Mouse (Mus musculus) myocyte (in vitro differentiated cells): ENCODE data around the gene Bcar3. TPM values are rescaled to one million over a fixed set of nuclear protein-coding genes. Genes with fewer than 3 reads are reported as not detected.
A peak's percentile ranks its signal among the peaks of the same experiment; 100 is the strongest.

Experiments used
- H3K27me3 ChIP-seq: one replicate; pipeline ENCODE4 v1.6.1; 2011; ENCODE audit not compliant: control insufficient read depth, insufficient read depth, insufficient read length
- H3K36me3 ChIP-seq: one replicate; pipeline ENCODE4 v1.6.1; 2011; ENCODE audit not compliant: control insufficient read depth, insufficient read depth
- H3K4me2 ChIP-seq: one replicate; pipeline ENCODE4 v1.6.1; 2011; ENCODE audit warnings: low read depth, control low read depth
- H3K4me3 ChIP-seq: one replicate; pipeline ENCODE4 v1.5.1; 2011; ENCODE audit warnings: mild to moderate bottlenecking, control low read depth, moderate library complexity
- H3K79me2 ChIP-seq: one replicate; pipeline ENCODE4 v1.6.1; 2011; ENCODE audit not compliant: control insufficient read depth, insufficient read depth
- H3ac ChIP-seq: one replicate; pipeline ENCODE4 v1.6.1; 2011; ENCODE audit not compliant: control insufficient read depth, insufficient read length
- CEBPB ChIP-seq: IDR thresholded peaks from 2 replicates; pipeline ENCODE4 v1.6.1; 2011; ENCODE audit warnings: mild to moderate bottlenecking, moderate library complexity; ENCODE audit not compliant: poor library complexity, insufficient read depth, severe bottlenecking
- E2F4 ChIP-seq: IDR thresholded peaks from one replicate; pipeline ENCODE4 v1.6.1; 2011; ENCODE audit warnings: mild to moderate bottlenecking, control low read depth, moderate library complexity; ENCODE audit not compliant: insufficient read depth
- MAX ChIP-seq: IDR thresholded peaks from one replicate; pipeline ENCODE4 v1.6.1; 2011; ENCODE audit warnings: low read depth, mild to moderate bottlenecking, control low read depth
- MYOD1 ChIP-seq, 3 experiments: IDR thresholded peaks; one replicate each; pipeline ENCODE4 v1.6.1; 2011; ENCODE audit warnings: control low read depth in 2 of 3, low read depth in 2 of 3, mild to moderate bottlenecking in 2 of 3, moderate library complexity in 1 of 3; ENCODE audit not compliant: insufficient read length in 2 of 3, control insufficient read depth in 1 of 3
- MYOG ChIP-seq, 3 experiments: IDR thresholded peaks; one replicate each; pipeline ENCODE4 v1.6.1; 2011; ENCODE audit warnings: control low read depth in 2 of 3, low read depth in 2 of 3, mild to moderate bottlenecking in 2 of 3; ENCODE audit not compliant: insufficient read length in 2 of 3, control insufficient read depth in 1 of 3, insufficient read depth in 1 of 3
- POLR2A ChIP-seq: IDR thresholded peaks from one replicate; pipeline ENCODE4 v1.6.1; 2011; ENCODE audit warnings: low read depth, mild to moderate bottlenecking, control low read depth, moderate library complexity; ENCODE audit not compliant: insufficient read length
- POLR2AphosphoS2 ChIP-seq: IDR thresholded peaks from one replicate; pipeline ENCODE4 v1.6.1; 2011; ENCODE audit warnings: low read depth, control low read depth; ENCODE audit not compliant: insufficient read length
- REST ChIP-seq: IDR thresholded peaks from one replicate; pipeline ENCODE4 v1.6.1; 2011; ENCODE audit warnings: mild to moderate bottlenecking, control low read depth, moderate library complexity; ENCODE audit not compliant: insufficient read depth, insufficient read length
- SRF ChIP-seq: IDR thresholded peaks from one replicate; pipeline ENCODE4 v1.6.1; 2011; ENCODE audit warnings: low read depth; ENCODE audit not compliant: control insufficient read depth, insufficient read length
- TCF12 ChIP-seq: IDR thresholded peaks from one replicate; pipeline ENCODE4 v1.6.1; 2011; ENCODE audit warnings: mild to moderate bottlenecking, control low read depth; ENCODE audit not compliant: poor library complexity, insufficient read depth, severe bottlenecking
- TCF3 ChIP-seq: IDR thresholded peaks from one replicate; pipeline ENCODE4 v1.6.1; 2011; ENCODE audit warnings: low read depth, control low read depth; ENCODE audit not compliant: insufficient read length
- USF1 ChIP-seq: IDR thresholded peaks from one replicate; pipeline ENCODE4 v1.6.1; 2011; ENCODE audit warnings: low read depth, mild to moderate bottlenecking, control low read depth, moderate library complexity
- polyA plus RNA-seq: library from polyadenylated mRNA; unstranded; fragments of >200 nt; fragmentation: generic; extraction: Trizol; gene quantifications from one replicate; pipeline ENCODE4 v1.2.1, GENCODE M21; 2012; ENCODE audit warnings: missing spikeins

Gene Bcar3
- 21.4 TPM for polyA plus RNA-seq

GRCm38 (mm10) chr3:122293954-122294850 lies at the start of gene Bcar3:
Gene Bcar3 (plus strand): TSS chr3:122294136.
- Histone ChIP-seq H3K79me2 (no peaks in the 10 kb centered on the region), H3K4me2 (peak within 1 kb of the TSS; percentile 95), H3K27me3 (no peaks in the 10 kb centered on the region), H3ac (peak within 1 kb of the TSS; percentile 88), H3K36me3 (no peaks in the 10 kb centered on the region), H3K4me3 (peak within 1 kb of the TSS; percentile 55)
- no peak for TF ChIP-seq SRF
- TF ChIP-seq TCF3: no peak
- TF ChIP-seq MYOG (IDR thresholded peaks at IDR 0.05; ENCODE audit: control insufficient read depth in 1 of 3, insufficient read depth in 1 of 3, insufficient read length in 2 of 3, low read depth in 2 of 3): no peak
- TF ChIP-seq USF1: no peak
- no peak for TF ChIP-seq POLR2A
- TF ChIP-seq REST: no peak
- TF ChIP-seq MYOD1 (IDR thresholded peaks at IDR 0.05; ENCODE audit: control insufficient read depth in 1 of 3, insufficient read length in 2 of 3, low read depth in 2 of 3): no peak
- TF ChIP-seq TCF12: no peak
- no peak for TF ChIP-seq E2F4
- no peak for TF ChIP-seq POLR2AphosphoS2
- no peak for TF ChIP-seq CEBPB
- no peak for TF ChIP-seq MAX

GRCm38 (mm10) chr3:122244759-122245158 lies 49.2 kb upstream of the Bcar3 start:
- H3K27me3 ChIP-seq: peaks cover 9% of the 10 kb centered on the region
- no peak overlapping the region for H3ac ChIP-seq
- no peaks in the 10 kb centered on the region for H3K36me3 ChIP-seq
- H3K4me2 ChIP-seq: peak overlapping the region; percentile 71
- peaks cover 32% of the 10 kb centered on the region for H3K79me2 ChIP-seq
- no peak for TF ChIP-seq CEBPB
- TF ChIP-seq REST: no peak
- no peak for TF ChIP-seq USF1
- no peak for TF ChIP-seq POLR2A
- no peak for TF ChIP-seq TCF3
- TF ChIP-seq MAX: no peak
- no peak for TF ChIP-seq TCF12
- TF ChIP-seq POLR2AphosphoS2: no peak
- TF ChIP-seq E2F4: no peak
- TF ChIP-seq SRF: no peak
- TF ChIP-seq MYOG (IDR thresholded peaks at IDR 0.05; ENCODE audit: control insufficient read depth in 1 of 3, insufficient read depth in 1 of 3, insufficient read length in 2 of 3, low read depth in 2 of 3): no peak
- TF ChIP-seq MYOD1 (IDR thresholded peaks at IDR 0.05; ENCODE audit: control insufficient read depth in 1 of 3, insufficient read length in 2 of 3, low read depth in 2 of 3): no peak
- H3K4me3 ChIP-seq: peak overlapping the region; percentile 37

- H3K36me3 ChIP-seq: no peaks in the 10 kb centered on the region
- H3K4me2 ChIP-seq: peak within 1 kb of the TSS; percentile 75
- H3ac ChIP-seq: peak within 1 kb of the TSS; percentile 92
- peaks cover 38% of the 10 kb centered on the region for H3K79me2 ChIP-seq
- H3K27me3 ChIP-seq: peaks cover 4% of the 10 kb centered on the region
- no peak for TF ChIP-seq REST
- TF ChIP-seq MYOD1 (IDR thresholded peaks at IDR 0.05; ENCODE audit: control insufficient read depth in 1 of 3, insufficient read length in 2 of 3, low read depth in 2 of 3): peak in 1 of 3 experiments; percentile 20
- TF ChIP-seq POLR2A: peak; percentile 82
- TF ChIP-seq POLR2AphosphoS2: peak; percentile 92
- TF ChIP-seq MYOG (IDR thresholded peaks at IDR 0.05; ENCODE audit: control insufficient read depth in 1 of 3, insufficient read depth in 1 of 3, insufficient read length in 2 of 3, low read depth in 2 of 3): peak in 1 of 3 experiments; percentile 5
- H3K4me3 ChIP-seq: peak within 1 kb of the TSS; percentile 37
These were observed 48.6 kb upstream of the Bcar3 start, which contains the start of gene Gclm for GRCm38 (mm10) chr3:122245215-122245877. Gene Gclm (plus strand): TSS chr3:122245557.

- H3K4me2 ChIP-seq: peak overlapping the region; percentile 75
- peaks cover 42% of the 10 kb centered on the region for H3K79me2 ChIP-seq
- H3K4me3 ChIP-seq: peak overlapping the region; percentile 37
- TF ChIP-seq POLR2AphosphoS2: no peak
- TF ChIP-seq REST: no peak
- TF ChIP-seq POLR2A: no peak
- peak in 1 of 3 experiments; percentile 22 for TF ChIP-seq MYOD1 (IDR thresholded peaks at IDR 0.05; ENCODE audit: control insufficient read depth in 1 of 3, insufficient read length in 2 of 3, low read depth in 2 of 3)
- TF ChIP-seq MYOG (IDR thresholded peaks at IDR 0.05; ENCODE audit: control insufficient read depth in 1 of 3, insufficient read depth in 1 of 3, insufficient read length in 2 of 3, low read depth in 2 of 3): peak in 1 of 3 experiments; percentile 29
- no peaks in the 10 kb centered on the region for H3K27me3 ChIP-seq
- peak overlapping the region; percentile 92 for H3ac ChIP-seq
- H3K36me3 ChIP-seq: no peaks in the 10 kb centered on the region
These were observed 48.0 kb upstream of the Bcar3 start for GRCm38 (mm10) chr3:122245878-122246332.
